Mouse (Mus musculus) heart, postnatal 0 days (tissue): ENCODE measurements around the gene Myo15b. TPM values are rescaled to one million over a fixed set of nuclear protein-coding genes. Genes with fewer than 3 reads are reported as not detected.

Source experiments
- ATAC-seq: fragments of 200-750 bp; cut with Nextera tagmentation; 2 replicates; pipeline ENCODE4 v1.8.0; 2017; ENCODE audit warnings: low read depth, moderate number of reproducible peaks, moderate library complexity; ENCODE audit not compliant: insufficient read depth
- DNase-seq: peaks from one replicate; pipeline ENCODE4 v3.0.0-alpha.2; 2016; ENCODE audit warnings: low spot score
- H3K27ac ChIP-seq: fragments of 300-500 bp; sonication (generic); 2 replicates; pipeline ENCODE4 v1.5.1; 2014; ENCODE audit warnings: low read depth, mild to moderate bottlenecking
- H3K27me3 ChIP-seq: fragments of 300-500 bp; sonication (generic); 2 replicates; pipeline ENCODE4 v1.6.1; 2014; ENCODE audit warnings: low read length, mixed read lengths; ENCODE audit not compliant: control insufficient read depth, insufficient read depth
- H3K36me3 ChIP-seq: fragments of 300-500 bp; sonication (generic); replicated peaks from 2 replicates; pipeline ENCODE4 v1.6.1; 2014; ENCODE audit warnings: low read length, mixed read lengths; ENCODE audit not compliant: control insufficient read depth, insufficient read depth
- H3K4me1 ChIP-seq: fragments of 300-500 bp; sonication (generic); 2 replicates; pipeline ENCODE4 v1.6.1; 2014; ENCODE audit warnings: antibody characterized with exemption; ENCODE audit not compliant: control insufficient read depth, insufficient read depth
- H3K4me2 ChIP-seq: fragments of 300-500 bp; sonication (generic); 2 replicates; pipeline ENCODE4 v1.6.1; 2014; ENCODE audit warnings: low read depth, mild to moderate bottlenecking, low read length, moderate library complexity
- H3K4me3 ChIP-seq: fragments of 300-500 bp; sonication (generic); 2 replicates; pipeline ENCODE4 v1.5.1; 2014; ENCODE audit warnings: low read depth, low read length
- H3K9ac ChIP-seq: fragments of 300-500 bp; sonication (generic); replicated peaks from 2 replicates; pipeline ENCODE4 v1.6.1; 2014; ENCODE audit warnings: low read depth, low read length, mixed read lengths
- H3K9me3 ChIP-seq: fragments of 300-500 bp; sonication (generic); replicated peaks from 2 replicates; pipeline ENCODE4 v1.6.1; 2016; ENCODE audit warnings: low read length; ENCODE audit not compliant: control insufficient read depth
- CTCF ChIP-seq: IDR thresholded peaks from 2 replicates; pipeline ENCODE4 v1.5.1; 2016; ENCODE audit warnings: antibody characterized with exemption, control low read depth, low read depth
- EP300 ChIP-seq: IDR thresholded peaks from 2 replicates; pipeline ENCODE4 v1.6.1; 2016; ENCODE audit warnings: antibody characterized with exemption, low read depth
- WGBS: fragments of 180-500 bp; shearing (Covaris S2); extraction: QIAGEN DNeasy Blood & Tissue Kit; methylation state at CpG from one replicate; pipeline ENCODE4 v1.1.7; 2014; 5-methylcytosine and 5-hydroxymethylcytosine counted together
- polyA plus RNA-seq: library from polyadenylated mRNA; unstranded; fragments of >200 nt; fragmentation: Nextera tagmentation; extraction: Ambion mirVana; gene quantifications from 2 replicates; pipeline ENCODE4 v1.2.1, GENCODE M21; 2015
- total RNA-seq: library from RNA; depleted of rRNA; stranded (reverse); fragments of >200 nt; gene quantifications from 2 replicates; pipeline ENCODE4 v1.2.3, GENCODE M21; 2014; ENCODE audit warnings: low replicate concordance

Myo15b gene
- total and polyA plus RNA-seq, 2 experiments from 2014 or later: 0.04 TPM; not detected in 1

DNA sequence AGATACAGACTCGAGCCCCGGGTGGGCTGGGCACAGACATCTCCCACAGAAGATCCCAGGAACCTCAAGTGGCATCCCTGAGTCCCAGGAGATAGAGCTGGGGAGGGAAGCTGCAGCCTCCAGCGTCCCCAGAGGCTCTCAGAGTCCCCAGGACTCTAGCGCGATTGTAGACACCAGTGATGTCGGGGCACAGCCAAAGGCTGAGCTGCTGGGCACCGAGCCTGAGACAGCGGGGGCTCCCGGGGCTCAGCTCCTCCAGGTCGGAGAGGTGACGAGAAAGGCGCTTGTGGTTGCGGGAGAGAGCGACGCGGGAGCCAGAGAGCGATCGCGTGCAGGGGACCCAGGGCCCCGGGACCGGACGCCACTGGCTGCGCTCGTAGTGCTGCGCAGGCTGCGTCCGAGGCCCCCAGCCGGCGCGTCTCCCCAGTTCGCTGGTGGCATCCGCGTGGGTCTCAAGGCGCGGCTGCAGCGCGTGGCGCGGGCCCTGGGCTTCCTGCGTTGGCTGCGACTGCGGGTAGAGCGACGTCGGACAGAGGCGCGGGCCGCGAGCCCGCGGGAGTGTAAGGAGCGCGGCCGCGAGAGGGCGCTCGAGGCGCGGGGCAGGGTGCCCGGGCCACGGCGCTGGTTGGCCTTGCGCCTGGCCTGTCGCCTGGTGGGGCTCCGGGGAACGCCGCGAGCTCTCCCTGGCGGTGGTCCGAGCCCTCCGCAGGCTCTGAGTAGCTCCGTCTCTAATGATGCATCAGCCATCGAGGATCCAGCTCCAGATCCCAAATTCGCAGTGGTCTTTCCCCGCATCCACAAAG lies 1.1 kb downstream of the Myo15b start:
- WGBS: 3% methylated on average over 56 of the region's 75 CpGs
- peak overlapping the region; percentile 42 for H3K4me3 ChIP-seq
- no peaks in the 10 kb centered on the region for H3K9me3 ChIP-seq
- H3K27ac ChIP-seq: no peak overlapping the region
- DNase-seq (peak; percentile 85), ATAC-seq (peak; percentile 94)
- H3K4me2 ChIP-seq: peak overlapping the region; percentile 68
- peaks cover 5% of the 10 kb centered on the region for H3K4me1 ChIP-seq
- peaks cover 31% of the 10 kb centered on the region for H3K27me3 ChIP-seq
- TF ChIP-seq EP300 (no peak), CTCF (peak; percentile 75)
- 0 out of 2 replicates have a peak, but pooled peaks cover 9% of the 10 kb centered on the region for H3K36me3 ChIP-seq
- H3K9ac ChIP-seq: peak overlapping the region; percentile 5; the same call in 1 of the 2 replicates

DNA sequence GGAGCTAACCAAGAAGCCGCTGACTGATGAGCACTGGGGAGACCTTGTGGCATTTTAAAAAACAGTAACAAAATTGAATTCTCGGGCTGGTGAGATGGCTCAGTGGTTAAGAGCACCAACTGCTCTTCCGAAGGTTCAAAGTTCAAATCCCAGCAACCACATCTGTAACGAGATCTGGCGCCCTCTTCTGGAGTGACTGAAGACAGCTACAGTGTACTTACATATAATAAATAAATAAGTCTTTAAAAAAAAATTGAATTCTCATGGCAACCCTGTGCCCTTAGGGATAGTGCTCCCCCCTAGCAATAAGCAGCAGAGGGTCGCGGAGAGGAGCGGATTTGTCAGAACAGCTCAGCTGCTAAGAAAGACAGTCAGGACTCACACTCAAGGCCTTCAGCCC lies 5.7 kb downstream of the Myo15b start:
- no peak overlapping the region for H3K9ac ChIP-seq
- no peak overlapping the region for H3K4me2 ChIP-seq
- no peaks in the 10 kb centered on the region for H3K9me3 ChIP-seq
- no peak for TF ChIP-seq CTCF
- no peak for TF ChIP-seq EP300
- 79% methylated on average over 8 of the region's 8 CpGs for WGBS
- DNase-seq (no peak), ATAC-seq (no peak)
- H3K27me3 ChIP-seq: peaks cover 16% of the 10 kb centered on the region
- H3K27ac ChIP-seq: no peak overlapping the region
- no peaks in the 10 kb centered on the region; the same call in 1 of the 2 replicates for H3K4me1 ChIP-seq
- H3K4me3 ChIP-seq: no peak overlapping the region
- no peaks in the 10 kb centered on the region for H3K36me3 ChIP-seq

DNA sequence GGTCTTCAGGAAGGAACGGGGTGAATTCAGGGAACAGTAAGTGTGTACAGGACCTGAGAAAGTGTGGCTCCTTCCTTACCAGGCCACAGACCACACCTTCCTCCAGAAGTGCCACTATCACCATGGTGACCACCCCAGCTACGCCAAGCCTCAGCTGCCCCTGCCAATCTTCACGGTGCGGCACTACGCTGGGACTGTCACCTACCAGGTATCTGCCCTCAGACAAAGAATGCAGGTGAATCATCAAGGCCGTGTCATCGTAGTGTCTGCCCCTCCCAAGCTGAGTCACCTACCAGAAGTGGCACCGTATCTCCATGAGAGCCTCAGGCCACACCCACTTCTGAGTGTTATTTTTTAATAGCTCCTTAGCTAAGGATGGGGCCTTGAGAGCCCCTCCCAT lies 11.2 kb downstream of the Myo15b start:
- no peaks in the 10 kb centered on the region for H3K9me3 ChIP-seq
- DNase-seq (peak; percentile 38), ATAC-seq (no peak; the same call in 1 of the 2 replicates)
- H3K4me3 ChIP-seq: no peak overlapping the region
- no peak overlapping the region for H3K4me2 ChIP-seq
- WGBS: 59% methylated on average over 8 of the region's 8 CpGs
- H3K27ac ChIP-seq: no peak overlapping the region
- H3K36me3 ChIP-seq: no peaks in the 10 kb centered on the region
- TF ChIP-seq CTCF: no peak
- no peak for TF ChIP-seq EP300
- 0 out of 2 replicates have a peak, but pooled peaks cover 6% of the 10 kb centered on the region for H3K4me1 ChIP-seq
- H3K9ac ChIP-seq: no peak overlapping the region
- H3K27me3 ChIP-seq: no peaks in the 10 kb centered on the region

DNA sequence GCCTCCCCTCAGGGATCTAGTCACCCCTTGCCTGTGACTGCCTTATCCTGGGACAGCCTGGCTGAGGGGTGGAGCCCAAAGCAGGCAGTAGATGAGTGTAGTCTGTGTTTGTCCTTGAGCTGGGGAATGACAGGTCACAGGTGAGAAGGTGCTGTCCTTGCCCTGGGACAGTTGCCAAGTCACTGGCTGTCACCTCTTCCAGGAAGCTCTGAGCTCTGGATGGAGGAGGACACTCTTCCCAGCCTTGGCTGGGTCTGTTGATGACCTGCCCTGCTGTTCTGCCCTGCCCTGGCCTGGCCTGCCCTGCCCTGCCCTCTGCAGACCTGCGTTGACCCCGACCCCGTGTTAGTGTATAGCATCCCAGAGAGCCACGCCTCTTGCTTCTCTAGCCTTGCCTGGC lies 14.2 kb downstream of the Myo15b start:
- DNase-seq: no peak
- Histone ChIP-seq H3K27me3 (no peaks in the 10 kb centered on the region), H3K4me2 (no peak overlapping the region), H3K9me3 (no peaks in the 10 kb centered on the region), H3K4me1 (0 out of 2 replicates have a peak, but pooled peaks cover 6% of the 10 kb centered on the region), H3K27ac (no peak overlapping the region), H3K4me3 (no peak overlapping the region), H3K36me3 (no peaks in the 10 kb centered on the region), H3K9ac (no peak overlapping the region)
- 64% methylated on average over 4 of the region's 4 CpGs for WGBS
- ATAC-seq: no peak
- TF ChIP-seq CTCF (no peak), EP300 (no peak)

DNA sequence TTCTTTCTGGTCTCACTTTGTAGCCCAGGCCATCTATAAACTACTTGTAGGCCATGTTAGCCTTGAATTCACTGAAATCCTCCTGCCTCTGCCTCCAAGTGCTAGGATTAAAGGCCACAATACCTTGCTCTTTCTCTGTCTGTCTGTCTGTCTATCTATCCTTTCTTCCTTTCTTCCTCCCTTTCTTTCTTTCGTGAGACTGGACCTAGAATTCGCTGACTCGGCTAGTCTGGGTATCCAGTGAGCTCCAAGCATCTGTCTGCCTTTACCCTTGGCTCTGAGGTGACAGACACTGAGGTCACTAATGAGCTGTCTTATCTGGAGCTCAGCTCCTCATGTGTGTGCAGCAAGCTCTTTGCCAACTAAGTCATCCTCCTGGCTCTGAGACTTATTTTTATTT lies 17.7 kb downstream of the Myo15b start:
- Histone ChIP-seq H3K27me3 (no peaks in the 10 kb centered on the region), H3K27ac (no peak overlapping the region), H3K9me3 (no peaks in the 10 kb centered on the region), H3K4me3 (no peak overlapping the region), H3K36me3 (no peaks in the 10 kb centered on the region), H3K9ac (no peak overlapping the region), H3K4me2 (no peak overlapping the region), H3K4me1 (0 out of 2 replicates have a peak, but pooled peaks cover 6% of the 10 kb centered on the region)
- ATAC-seq: no peak
- WGBS: 80% methylated on average over 3 of the region's 3 CpGs
- no peak for DNase-seq
- no peak for TF ChIP-seq EP300
- no peak for TF ChIP-seq CTCF

DNA sequence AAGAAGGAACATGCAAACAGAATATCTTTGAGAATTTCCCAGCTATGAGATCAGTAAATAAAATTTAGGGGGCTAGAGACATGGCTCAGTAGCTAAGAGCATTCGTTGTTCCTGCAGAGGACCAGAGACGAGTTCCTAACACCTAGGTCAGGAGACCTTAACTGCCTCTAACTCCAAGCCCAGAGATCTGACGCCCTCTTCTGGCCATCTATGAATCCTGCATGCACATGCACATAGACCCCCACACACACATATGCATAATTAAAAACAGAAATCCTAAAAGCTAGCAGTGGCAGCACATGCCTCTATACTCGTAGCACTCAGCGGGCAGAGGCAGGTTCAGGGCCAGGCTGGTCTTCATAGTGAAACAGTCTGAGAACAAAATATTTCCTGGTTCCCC lies 18.2 kb downstream of the Myo15b start:
- no peak overlapping the region for H3K9ac ChIP-seq
- H3K27ac ChIP-seq: no peak overlapping the region
- no peaks in the 10 kb centered on the region for H3K9me3 ChIP-seq
- no peaks in the 10 kb centered on the region for H3K36me3 ChIP-seq
- H3K4me1 ChIP-seq: 0 out of 2 replicates have a peak, but pooled peaks cover 6% of the 10 kb centered on the region
- DNase-seq (no peak), ATAC-seq (no peak)
- H3K4me2 ChIP-seq: no peak overlapping the region
- H3K27me3 ChIP-seq: no peaks in the 10 kb centered on the region
- TF ChIP-seq CTCF (no peak), EP300 (no peak)
- H3K4me3 ChIP-seq: no peak overlapping the region
- WGBS: 86% methylated on average over 5 of the region's 5 CpGs
